ENCODE assay signal across 32 mouse cellular contexts in genomic region chr5:112300721-112301308, GRCm38 (mm10). TPM values are rescaled to one million over a fixed set of nuclear protein-coding genes. Genes with fewer than 3 reads are reported as not detected.
DNase-seq lines count a peak whose midpoint lies in the region; ATAC-seq and TF ChIP-seq lines count a peak whose summit lies in the region.
"Had no signal": no experiment of that assay in that cellular context is flagged by ENCODE, and none has a peak within 500 bp of the region (broad histone marks: within the 10 kb centered on the region; RNA-seq: fewer than 3 reads in every experiment).

No protein-coding gene starts in this region.

- H3K9me3 ChIP-seq in liver, embryonic 13.5 days (replicated peaks), result no peaks in the 10 kb centered on the region
- no peaks in the 10 kb centered on the region for H3K9me3 ChIP-seq in liver, embryonic 12.5 days (replicated peaks)
- no peaks in the 10 kb centered on the region for H3K9me3 ChIP-seq in midbrain, postnatal 0 days (ENCODE audit: low read length)
- H3K9me3 ChIP-seq: embryonic facial prominence, embryonic 13.5 days; forebrain, embryonic 10.5 days; forebrain, embryonic 15.5 days; hindbrain, embryonic 15.5 days; kidney, embryonic 15.5 days; limb, embryonic 12.5 days; stomach, embryonic 15.5 days had no signal

- no peak overlapping the region for H3K9ac ChIP-seq in liver, embryonic 13.5 days
- no peak overlapping the region for H3K9ac ChIP-seq in liver, embryonic 12.5 days
- H3K9ac ChIP-seq in midbrain, postnatal 0 days (replicated peaks; ENCODE audit: low read length, poor library complexity, severe bottlenecking), result no peak overlapping the region
- H3K9ac ChIP-seq: forebrain, embryonic 15.5 days; hindbrain, embryonic 15.5 days; kidney, embryonic 15.5 days; limb, embryonic 12.5 days; stomach, embryonic 15.5 days had no signal

- TF ChIP-seq POLR2A in spleen, adult 2 months (IDR thresholded peaks at IDR 0.05; ENCODE audit: low read depth, low read length), result no peak
- no peak for TF ChIP-seq POLR2A in small intestine, adult 2 months (IDR thresholded peaks at IDR 0.05; ENCODE audit: low read depth, low read length)

- no peak overlapping the region for H3K4me3 ChIP-seq in liver, embryonic 13.5 days (replicated peaks)
- H3K4me3 ChIP-seq in liver, embryonic 12.5 days, result no peak overlapping the region
- H3K4me3 ChIP-seq in spleen, adult 2 months (ENCODE audit: extremely low read depth, insufficient read depth, insufficient read length), result no peak overlapping the region
- no peak overlapping the region for H3K4me3 ChIP-seq in small intestine, adult 2 months (ENCODE audit: low read depth, low read length)
- no peak overlapping the region for H3K4me3 ChIP-seq in midbrain, postnatal 0 days (ENCODE audit: low read depth, low read length)
- H3K4me3 ChIP-seq: embryonic facial prominence, embryonic 13.5 days; forebrain, embryonic 10.5 days; forebrain, embryonic 15.5 days; hindbrain, embryonic 15.5 days; kidney, embryonic 15.5 days; limb, embryonic 12.5 days; stomach, embryonic 15.5 days had no signal

- no peaks in the 10 kb centered on the region for H3K27me3 ChIP-seq in liver, embryonic 13.5 days
- no peaks in the 10 kb centered on the region for H3K27me3 ChIP-seq in liver, embryonic 12.5 days (replicated peaks)
- H3K27me3 ChIP-seq in spleen, adult 2 months (ENCODE audit: control insufficient read depth, insufficient read depth, low read length), result no peaks in the 10 kb centered on the region
- no peaks in the 10 kb centered on the region for H3K27me3 ChIP-seq in small intestine, adult 2 months (ENCODE audit: control insufficient read depth, insufficient read depth, low read length)
- no peaks in the 10 kb centered on the region for H3K27me3 ChIP-seq in midbrain, postnatal 0 days (ENCODE audit: insufficient read depth, low read length)
- H3K27me3 ChIP-seq: embryonic facial prominence, embryonic 13.5 days; forebrain, embryonic 15.5 days; hindbrain, embryonic 15.5 days; kidney, embryonic 15.5 days; limb, embryonic 12.5 days; stomach, embryonic 15.5 days had no signal

- no peak overlapping the region for H3K4me2 ChIP-seq in liver, embryonic 13.5 days
- H3K4me2 ChIP-seq in liver, embryonic 12.5 days, result no peak overlapping the region
- no peak overlapping the region for H3K4me2 ChIP-seq in midbrain, postnatal 0 days (ENCODE audit: low read depth, low read length, poor library complexity, severe bottlenecking)
- H3K4me2 ChIP-seq: embryonic facial prominence, embryonic 13.5 days; forebrain, embryonic 15.5 days; heart, embryonic 11.5 days; hindbrain, embryonic 15.5 days; kidney, embryonic 15.5 days; limb, embryonic 12.5 days; stomach, embryonic 15.5 days had no signal

- no peak for ATAC-seq in liver, embryonic 13.5 days (ENCODE audit: low read depth)
- no peak for ATAC-seq in liver, embryonic 12.5 days
- no peak for ATAC-seq in midbrain, postnatal 0 days (ENCODE audit: low FRiP score)
- ATAC-seq: CD4-positive, CD25-positive, alpha-beta regulatory T cell, adult 4 months; forebrain, embryonic 15.5 days; lung, postnatal 0 days had no signal

- intact Hi-C loops in heart, postnatal 36 days (cut with DNase I), result loop anchor here (2.0 kb wide), 1 partner anchor 16 kb away; no protein-coding TSS in a partner anchor

- peak; percentile 92 for DNase-seq in heart, adult 11 months
- no peak for DNase-seq in heart, postnatal 36 days
- no peak for DNase-seq in liver, embryonic 13.5 days
- no peak for DNase-seq in spleen, adult 2 months (ENCODE audit: low read depth in 1 of 2, low spot score in 2 of 2)
- DNase-seq in spleen, postnatal 10 days (ENCODE audit: low spot score in 2 of 2), result no peak
- DNase-seq in midbrain, postnatal 0 days (ENCODE audit: low spot score), result no peak
- DNase-seq: adrenal gland, postnatal 14 days; cerebellum, adult 18-20 months; cerebellum, postnatal 10 days; gastrocnemius, postnatal 10 days; kidney, adult 18-20 months; kidney, postnatal 36 days; lung, adult 18-20 months; lung, postnatal 4 days; midbrain, embryonic 14.5 days; right cerebral cortex, postnatal 4 days had no signal

- H3K36me3 ChIP-seq in liver, embryonic 13.5 days, result peaks cover 27% of the 10 kb centered on the region; the same call in 1 of the 2 replicates
- peaks cover 42% of the 10 kb centered on the region for H3K36me3 ChIP-seq in liver, embryonic 12.5 days
- peaks cover 6% of the 10 kb centered on the region; the same call in 1 of the 2 replicates for H3K36me3 ChIP-seq in spleen, adult 2 months (ENCODE audit: control insufficient read depth, insufficient read depth, low read length)
- peaks cover 2% of the 10 kb centered on the region; the same call in 1 of the 2 replicates for H3K36me3 ChIP-seq in small intestine, adult 2 months (ENCODE audit: control insufficient read depth, insufficient read depth, low read length)
- H3K36me3 ChIP-seq in midbrain, postnatal 0 days (ENCODE audit: insufficient read depth, low read length), result no peaks in the 10 kb centered on the region
- H3K36me3 ChIP-seq: forebrain, embryonic 15.5 days; hindbrain, embryonic 15.5 days; stomach, embryonic 15.5 days had no signal

- no peak for TF ChIP-seq CTCF in spleen, adult 2 months (IDR thresholded peaks at IDR 0.05; ENCODE audit: extremely low read depth, insufficient read depth, insufficient read length, insufficient replicate concordance)
- TF ChIP-seq CTCF in small intestine, adult 2 months (IDR thresholded peaks at IDR 0.05; ENCODE audit: extremely low read depth, insufficient read length, insufficient replicate concordance, low read depth, low read length), result no peak
- no peak for TF ChIP-seq CTCF in midbrain, postnatal 0 days (IDR thresholded peaks at IDR 0.05)

- H3K27ac ChIP-seq in liver, embryonic 13.5 days, result peak overlapping the region; percentile 72
- H3K27ac ChIP-seq in liver, embryonic 12.5 days, result no peak overlapping the region; the same call in 1 of the 2 replicates
- H3K27ac ChIP-seq in spleen, adult 2 months (ENCODE audit: insufficient read depth, low read length), result peak overlapping the region; percentile 37; the same call in 1 of the 2 replicates
- peak overlapping the region; percentile 54 for H3K27ac ChIP-seq in small intestine, adult 2 months (ENCODE audit: insufficient read depth, low read depth, low read length)
- H3K27ac ChIP-seq in midbrain, postnatal 0 days (ENCODE audit: low read depth, low read length), result no peak overlapping the region
- H3K27ac ChIP-seq: embryonic facial prominence, embryonic 13.5 days; forebrain, embryonic 15.5 days; hindbrain, embryonic 15.5 days; kidney, embryonic 15.5 days; limb, embryonic 12.5 days had no signal

- H3K4me1 ChIP-seq in liver, embryonic 13.5 days (replicated peaks), result peaks cover 71% of the 10 kb centered on the region
- peaks cover 68% of the 10 kb centered on the region for H3K4me1 ChIP-seq in liver, embryonic 12.5 days
- peaks cover 43% of the 10 kb centered on the region for H3K4me1 ChIP-seq in spleen, adult 2 months (ENCODE audit: control insufficient read depth, insufficient read depth, insufficient read length)
- peaks cover 8% of the 10 kb centered on the region for H3K4me1 ChIP-seq in small intestine, adult 2 months (ENCODE audit: control insufficient read depth, insufficient read depth, insufficient read length, low read length)
- H3K4me1 ChIP-seq in midbrain, postnatal 0 days (ENCODE audit: insufficient read depth, low read length), result no peaks in the 10 kb centered on the region
- H3K4me1 ChIP-seq: limb, embryonic 12.5 days had no signal

- 79% methylated on average over 6 of the region's 6 CpGs for WGBS in liver, embryonic 13.5 days (ENCODE audit: insufficient replicate concordance)
- 78% methylated on average over 6 of the region's 6 CpGs for WGBS in liver, embryonic 12.5 days (ENCODE audit: insufficient replicate concordance)
- WGBS in spleen, adult 2 months, result 83% methylated on average over 6 of the region's 6 CpGs
- 82% methylated on average over 6 of the region's 6 CpGs for whole genome bisulfite sequencing in small intestine, adult 2 months
- 87% methylated on average over 6 of the region's 6 CpGs for WGBS in midbrain, postnatal 0 days

RNA-seq across cellular contexts. Expression of gene Tpst2, which starts 24.3 kb away (rescaled TPM):
- total RNA-seq in heart, postnatal 36 days (2021), result 10 to 100 TPM; 39.1 to 42.0 TPM
- polyA plus RNA-seq in liver, embryonic 13.5 days (2015; fragmentation: Nextera tagmentation; extraction: Ambion mirVana), result 35.4 and 36.0 TPM in 2 replicates
- polyA plus RNA-seq in liver, embryonic 12.5 days (2016; fragmentation: Nextera tagmentation; extraction: Ambion mirVana), result 40.5 and 45.1 TPM in 2 replicates
- 102 and 108 TPM in 2 replicates for polyA plus RNA-seq in spleen, adult 2 months (2012; rRNA removed)
- polyA plus RNA-seq in small intestine, adult 2 months (2012; rRNA removed), result 29.8 and 35.4 TPM in 2 replicates
- 37.3 and 41.1 TPM in 2 replicates for total RNA-seq in midbrain, postnatal 0 days (2014; rRNA removed)
- 37.1 and 37.8 TPM in 2 replicates for polyA plus RNA-seq in midbrain, postnatal 0 days (2015; fragmentation: Nextera tagmentation; extraction: Ambion mirVana)

RNA-seq across cellular contexts. Expression of gene Tfip11, which starts 25.3 kb away (rescaled TPM):
- total RNA-seq in heart, postnatal 36 days (2021), result 10 to 100 TPM; 17.9 to 21.7 TPM
- polyA plus RNA-seq in liver, embryonic 13.5 days (2015; fragmentation: Nextera tagmentation; extraction: Ambion mirVana), result 14.1 and 15.7 TPM in 2 replicates
- 19.7 and 20.7 TPM in 2 replicates for polyA plus RNA-seq in liver, embryonic 12.5 days (2016; fragmentation: Nextera tagmentation; extraction: Ambion mirVana)
- 29.8 and 36.5 TPM in 2 replicates for polyA plus RNA-seq in spleen, adult 2 months (2012; rRNA removed)
- 18.3 and 40.0 TPM in 2 replicates for polyA plus RNA-seq in small intestine, adult 2 months (2012; rRNA removed)
- 19.8 and 20.8 TPM in 2 replicates for total RNA-seq in midbrain, postnatal 0 days (2014; rRNA removed)
- 27.4 and 29.0 TPM in 2 replicates for polyA plus RNA-seq in midbrain, postnatal 0 days (2015; fragmentation: Nextera tagmentation; extraction: Ambion mirVana)

RNA-seq across cellular contexts. Expression of gene Srrd, which starts 42.0 kb away (rescaled TPM):
- total RNA-seq in heart, postnatal 36 days (2021), result 1 to 10 TPM; 6.5 to 7.0 TPM
- 15.8 and 20.2 TPM in 2 replicates for polyA plus RNA-seq in liver, embryonic 13.5 days (2015; fragmentation: Nextera tagmentation; extraction: Ambion mirVana)
- polyA plus RNA-seq in liver, embryonic 12.5 days (2016; fragmentation: Nextera tagmentation; extraction: Ambion mirVana), result 23.1 and 26.1 TPM in 2 replicates
- 30.8 and 33.6 TPM in 2 replicates for polyA plus RNA-seq in spleen, adult 2 months (2012; rRNA removed)
- 20.5 and 34.1 TPM in 2 replicates for polyA plus RNA-seq in small intestine, adult 2 months (2012; rRNA removed)
- 60.5 and 69.6 TPM in 2 replicates for total RNA-seq in midbrain, postnatal 0 days (2014; rRNA removed)
- 49.0 and 59.3 TPM in 2 replicates for polyA plus RNA-seq in midbrain, postnatal 0 days (2015; fragmentation: Nextera tagmentation; extraction: Ambion mirVana)

RNA-seq across cellular contexts. Expression of gene Hps4, which starts 42.1 kb away (rescaled TPM):
- total RNA-seq in heart, postnatal 36 days (2021), result 10 to 100 TPM; 12.4 to 12.5 TPM
- 12.1 and 13.4 TPM in 2 replicates for polyA plus RNA-seq in liver, embryonic 13.5 days (2015; fragmentation: Nextera tagmentation; extraction: Ambion mirVana)
- 17.2 and 18.7 TPM in 2 replicates for polyA plus RNA-seq in liver, embryonic 12.5 days (2016; fragmentation: Nextera tagmentation; extraction: Ambion mirVana)
- 36.9 and 45.9 TPM in 2 replicates for polyA plus RNA-seq in spleen, adult 2 months (2012; rRNA removed)
- 22.6 and 66.3 TPM in 2 replicates for polyA plus RNA-seq in small intestine, adult 2 months (2012; rRNA removed)
- 34.9 and 41.1 TPM in 2 replicates for total RNA-seq in midbrain, postnatal 0 days (2014; rRNA removed)
- polyA plus RNA-seq in midbrain, postnatal 0 days (2015; fragmentation: Nextera tagmentation; extraction: Ambion mirVana), result 36.1 and 36.4 TPM in 2 replicates

RNA-seq across cellular contexts. Expression of gene Crybb1, which starts 45.2 kb away (rescaled TPM):
- 1 to 10 TPM in 1 of 2 experiments, under 1 TPM in 1; 0.80 to 3.4 TPM for total RNA-seq in heart, postnatal 36 days (2021)
- polyA plus RNA-seq in liver, embryonic 13.5 days (2015; fragmentation: Nextera tagmentation; extraction: Ambion mirVana), result 0.23 and 0.30 TPM in 2 replicates
- 0.15 and 0.16 TPM in 2 replicates for polyA plus RNA-seq in liver, embryonic 12.5 days (2016; fragmentation: Nextera tagmentation; extraction: Ambion mirVana)
- polyA plus RNA-seq in spleen, adult 2 months (2012; rRNA removed), result 0.25 and 0.46 TPM in 2 replicates
- polyA plus RNA-seq in small intestine, adult 2 months (2012; rRNA removed), result 0.33 and 0.34 TPM in 2 replicates
- total RNA-seq in midbrain, postnatal 0 days (2014; rRNA removed), result 7.2 and 11.5 TPM in 2 replicates
- 13.1 and 13.2 TPM in 2 replicates for polyA plus RNA-seq in midbrain, postnatal 0 days (2015; fragmentation: Nextera tagmentation; extraction: Ambion mirVana)
- total RNA-seq: common myeloid progenitor, adult 5-6 weeks; granulocyte monocyte progenitor cell, adult 5-6 weeks; hematopoietic stem cell, adult 5-6 weeks; neutrophil, adult 5-6 weeks had no signal
- polyA plus RNA-seq: CD4-positive, CD25-positive, alpha-beta regulatory T cell, adult 4 months; forebrain, embryonic 10.5 days; heart, embryonic 11.5 days had no signal

Comparison
In these comparisons a context has a peak if more than half of its experiments do, and no peak if none do; other contexts are left out.
1. H3K27ac ChIP-seq: peak in liver, embryonic 13.5 days (single experiment), spleen, adult 2 months (single experiment) and small intestine, adult 2 months (single experiment); none in liver, embryonic 12.5 days (single experiment) and midbrain, postnatal 0 days (single experiment).